Mouse (Mus musculus) heart, embryonic 15.5 days (tissue): Measurements from ENCODE around the gene Crmp1. TPM values are rescaled to one million over a fixed set of nuclear protein-coding genes. Genes with fewer than 3 reads are reported as not detected.

Experiments
- ATAC-seq: fragments of 200-750 bp; cut with Nextera tagmentation; replicated peaks from 2 replicates; pipeline ENCODE4 v1.8.0; 2017; ENCODE audit warnings: low read depth, moderate TSS enrichment; ENCODE audit not compliant: insufficient number of reproducible peaks, insufficient read depth, low FRiP score
- H3K27ac ChIP-seq: fragments of 300-500 bp; sonication (generic); 2 replicates; pipeline ENCODE4 v1.5.1; 2015; ENCODE audit warnings: mild to moderate bottlenecking, inconsistent platforms
- H3K27me3 ChIP-seq: fragments of 300-500 bp; sonication (generic); 2 replicates; pipeline ENCODE4 v1.6.1; 2015; ENCODE audit warnings: inconsistent platforms
- H3K36me3 ChIP-seq: fragments of 300-500 bp; sonication (generic); 2 replicates; pipeline ENCODE4 v1.6.1; 2015; ENCODE audit warnings: mild to moderate bottlenecking, inconsistent platforms
- H3K4me1 ChIP-seq: fragments of 300-500 bp; sonication (generic); replicated peaks from 2 replicates; pipeline ENCODE4 v1.6.1; 2015; ENCODE audit warnings: inconsistent platforms
- H3K4me2 ChIP-seq: fragments of 300-500 bp; sonication (generic); 2 replicates; pipeline ENCODE4 v1.6.1; 2015; ENCODE audit warnings: inconsistent platforms, mild to moderate bottlenecking, moderate library complexity
- H3K4me3 ChIP-seq: fragments of 300-500 bp; sonication (generic); 2 replicates; pipeline ENCODE4 v1.5.1; 2015; ENCODE audit warnings: mild to moderate bottlenecking, inconsistent platforms
- H3K9ac ChIP-seq: fragments of 300-500 bp; sonication (generic); 2 replicates; pipeline ENCODE4 v1.6.1; 2015; ENCODE audit warnings: mild to moderate bottlenecking, inconsistent platforms
- H3K9me3 ChIP-seq: fragments of 300-500 bp; sonication (generic); replicated peaks from 2 replicates; pipeline ENCODE4 v1.6.1; 2016; ENCODE audit warnings: inconsistent platforms
- WGBS: fragments of 180-500 bp; shearing (Covaris S2); methylation state at CpG from one replicate; pipeline ENCODE4 v1.1.7; 2015; ENCODE audit warnings: mixed read lengths; 5-methylcytosine and 5-hydroxymethylcytosine counted together
- polyA plus RNA-seq: library from polyadenylated mRNA; unstranded; fragments of >200 nt; fragmentation: Nextera tagmentation; extraction: Ambion mirVana; gene quantifications from 2 replicates; pipeline ENCODE4 v1.2.1, GENCODE M21; 2015

The Crmp1 gene
- polyA plus RNA-seq, 1 experiment from 2014 or later, result 7.5 TPM

GRCm38 (mm10) chr5:37252101-37252804 lies 10.5 kb downstream of the Crmp1 start:
- Histone ChIP-seq H3K4me3 (no peak overlapping the region), H3K27ac (no peak overlapping the region), H3K27me3 (peaks cover 21% of the 10 kb centered on the region), H3K4me2 (no peak overlapping the region), H3K9me3 (no peaks in the 10 kb centered on the region), H3K9ac (no peak overlapping the region), H3K4me1 (no peaks in the 10 kb centered on the region), H3K36me3 (no peaks in the 10 kb centered on the region)
- 71% methylated on average over 9 of the region's 9 CpGs for WGBS
- no peak for ATAC-seq

GRCm38 (mm10) chr5:37254523-37254922 lies 12.8 kb downstream of the Crmp1 start:
- no peak overlapping the region for H3K4me3 ChIP-seq
- ATAC-seq, result no peak
- H3K4me2 ChIP-seq, result no peak overlapping the region
- H3K27me3 ChIP-seq, result no peaks in the 10 kb centered on the region
- no peaks in the 10 kb centered on the region for H3K36me3 ChIP-seq
- H3K27ac ChIP-seq, result no peak overlapping the region
- no peaks in the 10 kb centered on the region for H3K4me1 ChIP-seq
- no peaks in the 10 kb centered on the region for H3K9me3 ChIP-seq
- 77% methylated on average over 4 of the region's 4 CpGs for WGBS
- H3K9ac ChIP-seq, result no peak overlapping the region

- Histone ChIP-seq H3K9ac (no peak overlapping the region), H3K27ac (no peak overlapping the region), H3K9me3 (no peaks in the 10 kb centered on the region), H3K4me3 (no peak overlapping the region), H3K4me1 (no peaks in the 10 kb centered on the region), H3K4me2 (no peak overlapping the region), H3K36me3 (no peaks in the 10 kb centered on the region), H3K27me3 (no peaks in the 10 kb centered on the region)
- no peak for ATAC-seq
- 51% methylated on average over 7 of the region's 7 CpGs for WGBS
Measured at GRCm38 (mm10) chr5:37256823-37257222, 15.1 kb downstream of the Crmp1 start.

GRCm38 (mm10) chr5:37257243-37257642 lies 15.5 kb downstream of the Crmp1 start:
- Histone ChIP-seq H3K9me3 (no peaks in the 10 kb centered on the region), H3K4me3 (no peak overlapping the region), H3K4me2 (no peak overlapping the region), H3K27ac (no peak overlapping the region), H3K9ac (no peak overlapping the region), H3K36me3 (no peaks in the 10 kb centered on the region), H3K27me3 (no peaks in the 10 kb centered on the region), H3K4me1 (no peaks in the 10 kb centered on the region)
- ATAC-seq, result no peak
- 36% methylated on average over 5 of the region's 5 CpGs for WGBS

- H3K36me3 ChIP-seq, result no peaks in the 10 kb centered on the region
- 67% methylated on average over 5 of the region's 5 CpGs for WGBS
- no peak overlapping the region for H3K9ac ChIP-seq
- no peak overlapping the region for H3K4me2 ChIP-seq
- no peaks in the 10 kb centered on the region for H3K27me3 ChIP-seq
- H3K9me3 ChIP-seq, result no peaks in the 10 kb centered on the region
- no peak for ATAC-seq
- no peak overlapping the region for H3K27ac ChIP-seq
- no peak overlapping the region for H3K4me3 ChIP-seq
- H3K4me1 ChIP-seq, result no peaks in the 10 kb centered on the region
Measured at GRCm38 (mm10) chr5:37261734-37262133, 20.0 kb downstream of the Crmp1 start.

- 60% methylated on average over 6 of the region's 6 CpGs for WGBS
- Histone ChIP-seq H3K27me3 (no peaks in the 10 kb centered on the region), H3K9ac (no peak overlapping the region), H3K4me1 (no peaks in the 10 kb centered on the region), H3K4me2 (no peak overlapping the region), H3K36me3 (no peaks in the 10 kb centered on the region), H3K9me3 (no peaks in the 10 kb centered on the region), H3K4me3 (no peak overlapping the region), H3K27ac (no peak overlapping the region)
- ATAC-seq, result no peak
Measured at GRCm38 (mm10) chr5:37263816-37264215, 22.1 kb downstream of the Crmp1 start.

GRCm38 (mm10) chr5:37281021-37281420 lies 39.3 kb downstream of the Crmp1 start:
- H3K9ac ChIP-seq, result no peak overlapping the region
- no peak overlapping the region for H3K27ac ChIP-seq
- H3K9me3 ChIP-seq, result no peaks in the 10 kb centered on the region
- no peaks in the 10 kb centered on the region for H3K27me3 ChIP-seq
- no peak overlapping the region for H3K4me2 ChIP-seq
- WGBS, result 79% methylated on average over 11 of the region's 11 CpGs
- H3K4me3 ChIP-seq, result no peak overlapping the region
- no peaks in the 10 kb centered on the region for H3K36me3 ChIP-seq
- ATAC-seq, result no peak
- H3K4me1 ChIP-seq, result no peaks in the 10 kb centered on the region

GRCm38 (mm10) chr5:37288374-37288773 lies 46.6 kb downstream of the Crmp1 start:
- ATAC-seq, result no peak
- H3K36me3 ChIP-seq, result no peaks in the 10 kb centered on the region
- H3K4me2 ChIP-seq, result no peak overlapping the region
- H3K9ac ChIP-seq, result no peak overlapping the region
- no peaks in the 10 kb centered on the region for H3K9me3 ChIP-seq
- H3K4me1 ChIP-seq, result no peaks in the 10 kb centered on the region
- H3K4me3 ChIP-seq, result no peak overlapping the region
- no peaks in the 10 kb centered on the region for H3K27me3 ChIP-seq
- 82% methylated on average over 3 of the region's 3 CpGs for whole genome bisulfite sequencing
- H3K27ac ChIP-seq, result no peak overlapping the region

- no peak overlapping the region for H3K4me3 ChIP-seq
- no peak overlapping the region for H3K4me2 ChIP-seq
- no peak overlapping the region for H3K9ac ChIP-seq
- H3K27ac ChIP-seq, result no peak overlapping the region
- H3K36me3 ChIP-seq, result no peaks in the 10 kb centered on the region
- 18% methylated on average over 3 of the region's 3 CpGs for WGBS
- H3K27me3 ChIP-seq, result no peaks in the 10 kb centered on the region
- no peak for ATAC-seq
- H3K4me1 ChIP-seq, result no peaks in the 10 kb centered on the region
- no peaks in the 10 kb centered on the region for H3K9me3 ChIP-seq
Measured at GRCm38 (mm10) chr5:37289236-37289635, 47.5 kb downstream of the Crmp1 start.

GRCm38 (mm10) chr5:37290983-37291382 lies 49.2 kb downstream of the Crmp1 start:
- Histone ChIP-seq H3K27ac (no peak overlapping the region), H3K36me3 (no peaks in the 10 kb centered on the region), H3K4me2 (no peak overlapping the region), H3K9me3 (no peaks in the 10 kb centered on the region), H3K9ac (no peak overlapping the region), H3K4me1 (no peaks in the 10 kb centered on the region), H3K27me3 (no peaks in the 10 kb centered on the region), H3K4me3 (no peak overlapping the region)
- ATAC-seq, result no peak
- WGBS, result 57% methylated on average over 9 of the region's 9 CpGs

GRCm38 (mm10) chr5:37296717-37297116 lies 55.0 kb downstream of the Crmp1 start:
- Histone ChIP-seq H3K27me3 (no peaks in the 10 kb centered on the region), H3K4me1 (no peaks in the 10 kb centered on the region), H3K9ac (no peak overlapping the region), H3K4me2 (no peak overlapping the region), H3K27ac (no peak overlapping the region), H3K9me3 (no peaks in the 10 kb centered on the region), H3K4me3 (no peak overlapping the region), H3K36me3 (no peaks in the 10 kb centered on the region)
- ATAC-seq, result no peak
- 68% methylated on average over 10 of the region's 10 CpGs for WGBS

- ATAC-seq, result no peak
- Histone ChIP-seq H3K9me3 (no peaks in the 10 kb centered on the region), H3K4me2 (no peak overlapping the region), H3K27me3 (no peaks in the 10 kb centered on the region), H3K4me1 (no peaks in the 10 kb centered on the region), H3K4me3 (no peak overlapping the region), H3K27ac (no peak overlapping the region), H3K36me3 (no peaks in the 10 kb centered on the region), H3K9ac (no peak overlapping the region)
- WGBS, result 21% methylated on average over 7 of the region's 7 CpGs
Measured at GRCm38 (mm10) chr5:37298370-37298769, 56.6 kb downstream of the Crmp1 start.
